Mouse (Mus musculus) left cerebral cortex, postnatal 25 days (tissue): ENCODE results near the gene Syndig1l. TPM values are rescaled to one million over a fixed set of nuclear protein-coding genes. Genes with fewer than 3 reads are reported as not detected.

ENCODE experiments used
- DNase-seq, 2 experiments: peaks; one replicate each; pipeline ENCODE4 v3.0.0; 2022; ENCODE audit warnings: low spot score in 2 of 2, mixed read lengths in 1 of 2
- intact Hi-C: fragments of 180-260 bp; cut with DNase I; formaldehyde crosslinking; loops from one replicate; pipeline ENCODE4 v1.15.1; 2025
- total RNA-seq, 2 experiments: library from RNA; stranded (reverse); gene quantifications; 2 replicates each; pipeline ENCODE4 v1.2.3; 2021

The Syndig1l gene
- total RNA-seq, 2 experiments from 2014 or later = 12.1 to 41.8 TPM

- DNase-seq = no peak
- intact Hi-C loops = no loop called here
These were observed 22.6 kb downstream of the Syndig1l start for GRCm38 (mm10) chr12:84676011-84676410.

DNA sequence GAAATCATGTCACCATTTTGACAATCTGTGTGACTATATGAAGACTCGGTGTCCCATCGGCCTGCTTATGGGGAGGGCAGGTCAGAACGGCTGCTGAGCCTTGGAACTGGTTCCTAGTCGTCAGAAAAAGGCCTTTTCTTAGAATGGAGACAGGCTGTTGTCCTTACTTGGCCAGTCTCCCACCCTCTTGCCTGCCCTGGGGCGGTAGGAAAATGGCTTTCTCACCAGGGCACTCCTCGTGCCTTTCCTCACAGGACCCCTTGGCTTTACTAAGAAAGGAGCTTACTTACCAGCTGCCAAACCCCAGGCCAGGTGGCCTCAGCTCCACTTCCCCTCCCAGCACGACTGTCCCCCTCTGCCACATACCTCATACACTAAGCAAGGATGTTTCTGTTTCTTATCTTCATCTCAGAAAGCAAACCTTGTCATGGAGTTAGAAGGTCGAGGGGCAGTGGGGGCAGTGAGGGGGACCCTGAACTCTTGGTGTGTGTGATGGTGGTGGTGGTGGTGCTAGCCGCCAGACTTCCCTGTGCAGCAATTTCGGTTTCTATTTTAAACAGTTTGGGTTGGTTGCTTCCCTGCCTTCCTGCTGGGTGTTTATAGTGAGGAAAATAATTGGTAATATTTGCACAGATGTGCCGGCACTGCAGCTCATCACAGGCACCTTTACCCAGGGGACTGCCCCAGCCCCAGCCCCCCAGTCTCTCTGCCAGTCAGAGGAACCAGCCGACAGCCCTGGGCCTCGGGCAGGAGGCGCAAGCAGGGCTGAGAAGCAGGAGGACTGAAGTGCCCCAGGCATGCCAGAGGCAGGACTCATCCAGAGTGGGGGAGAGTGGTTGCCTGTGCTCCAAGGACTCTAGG is 23.7 kb downstream of the Syndig1l start:
- intact Hi-C loops = loop anchor here (5.0 kb wide), 1 partner anchor 77 kb away; no protein-coding TSS in a partner anchor
- DNase-seq = no peak

GRCm38 (mm10) chr12:84671646-84672045 is 27.0 kb downstream of the Syndig1l start:
- DNase-seq = no peak
- intact Hi-C loops = loop anchor here (5.0 kb wide), 1 partner anchor 81 kb away; no protein-coding TSS in a partner anchor

- intact Hi-C loops = loop anchor here (5.0 kb wide), 1 partner anchor 82 kb away; no protein-coding TSS in a partner anchor
- no peak for DNase-seq
These were observed 28.1 kb downstream of the Syndig1l start for GRCm38 (mm10) chr12:84670555-84670954.

DNA sequence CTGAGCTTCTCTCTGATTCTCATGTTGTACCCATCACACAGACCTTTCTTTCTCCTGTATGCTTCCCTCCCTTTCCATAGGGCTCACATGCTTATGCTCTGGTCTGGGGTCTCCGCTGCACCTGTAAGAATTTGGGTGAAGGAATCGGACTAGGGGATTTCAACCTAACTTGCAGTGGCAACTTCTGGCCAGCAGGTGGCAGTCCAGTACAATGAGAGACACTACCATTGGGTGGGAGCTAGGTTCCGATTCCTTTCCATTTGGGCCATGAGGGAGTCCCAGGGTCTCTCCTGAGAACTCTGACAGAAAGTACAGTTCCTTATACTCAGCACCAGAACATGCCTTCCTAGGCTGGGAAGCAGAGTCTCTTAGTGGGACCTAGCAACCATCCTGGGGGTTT is 44.7 kb downstream of the Syndig1l start:
- DNase-seq = peak; percentile 49 to 53
- intact Hi-C loops = loop anchor here (1.0 to 10.0 kb wide), 2 partner anchors 101 to 221 kb away; partner anchors contain the start of gene Ltbp2

GRCm38 (mm10) chr12:84650234-84650633 is 48.4 kb downstream of the Syndig1l start:
- no peak for DNase-seq
- intact Hi-C loops = loop anchor here (10.0 kb wide), 1 partner anchor 225 kb away; the partner anchor contains the start of gene Ltbp2

DNA sequence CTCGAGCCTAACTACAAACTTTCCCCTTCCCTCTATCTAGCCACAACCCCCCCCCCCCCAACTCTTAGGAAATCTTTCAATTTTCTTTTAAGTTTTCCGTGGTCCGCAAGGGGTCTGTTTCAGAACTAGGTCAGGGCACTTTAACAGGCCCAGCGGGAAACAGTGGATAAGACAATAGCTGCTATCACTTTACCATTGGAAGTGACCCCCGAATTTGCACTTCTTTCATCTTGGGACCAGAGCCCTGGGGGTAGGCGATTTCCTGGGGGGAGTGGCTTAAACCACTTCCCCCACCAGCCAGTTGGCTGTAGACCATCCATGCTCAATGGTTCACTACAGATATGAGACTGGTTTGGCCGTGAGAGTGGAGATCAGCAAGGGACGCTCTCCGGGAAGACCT is 58.0 kb downstream of the Syndig1l start, which contains the start of gene Vrtn:
TSS of gene Vrtn (plus strand) at position 366 of the 400 bp plus-strand sequence.
- intact Hi-C loops = no loop called here
- DNase-seq = no peak

GRCm38 (mm10) chr12:84640253-84640652 is 58.4 kb downstream of the Syndig1l start:
- intact Hi-C loops = no loop called here
- DNase-seq = no peak

DNA sequence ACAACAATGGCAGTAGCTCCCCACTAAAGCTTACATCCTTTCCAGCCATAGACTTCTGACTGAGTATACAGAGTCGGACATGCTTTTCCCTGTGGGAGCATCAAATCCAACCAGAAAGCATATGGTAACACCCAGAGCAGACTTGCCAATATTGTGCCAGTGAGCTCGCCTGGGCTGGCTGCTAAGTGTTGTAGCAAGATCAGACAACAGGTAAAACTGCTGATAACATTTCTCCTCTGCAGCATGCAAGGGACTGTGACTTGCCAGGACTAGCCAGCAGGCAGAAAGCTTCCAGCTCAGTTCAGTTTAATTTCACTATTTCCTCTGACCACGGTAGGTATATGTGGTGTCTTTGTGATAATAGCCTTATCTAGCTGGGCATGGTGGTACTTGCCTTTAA is 66.8 kb downstream of the Syndig1l start:
- intact Hi-C loops = no loop called here
- no peak for DNase-seq

Other genes with a start within 250 kb of the Syndig1l start
- 10 to 100 TPM; 38.1 to 45.3 TPM for gene Aldh6a1, start 247.8 kb downstream of the Syndig1l start, total RNA-seq
- gene Lin52, start 247.4 kb downstream of the Syndig1l start, total RNA-seq = 10 to 100 TPM; 22.2 to 22.4 TPM
- under 1 TPM; 0.14 to 0.18 TPM for gene Vsx2, start 129.1 kb downstream of the Syndig1l start, total RNA-seq
- gene Abcd4, start 81.4 kb downstream of the Syndig1l start, total RNA-seq = 10 to 100 TPM; 11.0 to 11.1 TPM
- under 1 TPM in 1 of 2 experiments, not detected in 1; 0.11 TPM for gene Vrtn, start 57.8 kb downstream of the Syndig1l start, total RNA-seq
- gene Npc2, start 74.3 kb upstream of the Syndig1l start, total RNA-seq = 10 to 100 TPM; 27.3 to 32.2 TPM
- gene Isca2, start 74.4 kb upstream of the Syndig1l start, total RNA-seq = 10 to 100 TPM; 51.5 to 61.1 TPM
- under 1 TPM; 0.32 to 0.60 TPM for gene Ltbp2, start 177.7 kb upstream of the Syndig1l start, total RNA-seq